Mouse (Mus musculus): ENCODE results near the gene Plxnb2. TPM values are rescaled to one million over a fixed set of nuclear protein-coding genes. Genes with fewer than 3 reads are reported as not detected.

Plxnb2 gene
- polyA plus RNA-seq, 1 experiment from 2014 or later = 31.9 TPM

GRCm38 (mm10) chr15:89169431-89169830, 11.2 kb downstream of the Plxnb2 start:
- 48% methylated on average over 10 of the region's 10 CpGs for WGBS (ENCODE audit: insufficient replicate concordance)

GRCm38 (mm10) chr15:89168922-89169321, 11.7 kb downstream of the Plxnb2 start:
- H3K9me3 ChIP-seq (replicated peaks; ENCODE audit: control insufficient read depth, low read length) = no peaks in the 10 kb centered on the region
- 62% methylated on average over 10 of the region's 10 CpGs for WGBS (ENCODE audit: insufficient replicate concordance)
- no peak for ATAC-seq (ENCODE audit: low read depth)
- H3K27ac ChIP-seq (ENCODE audit: low read length) = no peak overlapping the region
- no peak overlapping the region for H3K9ac ChIP-seq (ENCODE audit: low read depth, low read length)
- peaks cover 8% of the 10 kb centered on the region; the same call in 1 of the 2 replicates for H3K36me3 ChIP-seq (ENCODE audit: control insufficient read depth, insufficient read depth)
- H3K4me3 ChIP-seq (ENCODE audit: low read depth, low read length) = no peak overlapping the region
- H3K4me2 ChIP-seq (ENCODE audit: low read depth, low read length) = no peak overlapping the region
- H3K4me1 ChIP-seq (ENCODE audit: control insufficient read depth, low read depth, low read length) = peaks cover 31% of the 10 kb centered on the region
- peaks cover 23% of the 10 kb centered on the region for H3K27me3 ChIP-seq (ENCODE audit: control insufficient read depth, insufficient read depth, low read depth, low read length)

More at GRCm38 (mm10) chr15:89169431-89169830, 11.2 kb downstream of the Plxnb2 start:
- Histone ChIP-seq H3K9me3 (replicated peaks; ENCODE audit: control insufficient read depth, low read length) (no peaks in the 10 kb centered on the region), H3K4me2 (ENCODE audit: low read depth, low read length) (no peak overlapping the region), H3K9ac (ENCODE audit: low read depth, low read length) (no peak overlapping the region), H3K4me1 (ENCODE audit: control insufficient read depth, low read depth, low read length) (peaks cover 35% of the 10 kb centered on the region), H3K36me3 (ENCODE audit: control insufficient read depth, insufficient read depth) (peaks cover 8% of the 10 kb centered on the region; the same call in 1 of the 2 replicates), H3K4me3 (ENCODE audit: low read depth, low read length) (no peak overlapping the region), H3K27me3 (ENCODE audit: control insufficient read depth, insufficient read depth, low read depth, low read length) (peaks cover 28% of the 10 kb centered on the region), H3K27ac (ENCODE audit: low read length) (0 out of 2 replicates have a peak overlapping the region, but pooled peaks have one; percentile 1)
- ATAC-seq (ENCODE audit: low read depth) = peak; percentile 25; the same call in 1 of the 2 replicates

- H3K4me2 ChIP-seq (ENCODE audit: low read depth, low read length) = no peak overlapping the region
- 71% methylated on average over 12 of the region's 12 CpGs for WGBS (ENCODE audit: insufficient replicate concordance)
These were observed 15.1 kb downstream of the Plxnb2 start for GRCm38 (mm10) chr15:89165478-89165877.

GRCm38 (mm10) chr15:89161397-89161796, 19.2 kb downstream of the Plxnb2 start:
- WGBS (ENCODE audit: insufficient replicate concordance) = 63% methylated on average over 9 of the region's 9 CpGs
- H3K4me2 ChIP-seq (ENCODE audit: low read depth, low read length) = no peak overlapping the region
- ATAC-seq (ENCODE audit: low read depth) = no peak
- H3K9me3 ChIP-seq (replicated peaks; ENCODE audit: control insufficient read depth, low read length) = no peaks in the 10 kb centered on the region
- H3K36me3 ChIP-seq (ENCODE audit: control insufficient read depth, insufficient read depth) = peaks cover 1% of the 10 kb centered on the region; the same call in 1 of the 2 replicates
- no peak overlapping the region for H3K27ac ChIP-seq (ENCODE audit: low read length)
- no peaks in the 10 kb centered on the region for H3K27me3 ChIP-seq (ENCODE audit: control insufficient read depth, insufficient read depth, low read depth, low read length)
- H3K4me1 ChIP-seq (ENCODE audit: control insufficient read depth, low read depth, low read length) = no peaks in the 10 kb centered on the region
- no peak overlapping the region for H3K4me3 ChIP-seq (ENCODE audit: low read depth, low read length)
- H3K9ac ChIP-seq (ENCODE audit: low read depth, low read length) = no peak overlapping the region

More at GRCm38 (mm10) chr15:89165478-89165877, 15.1 kb downstream of the Plxnb2 start:
- ATAC-seq (ENCODE audit: low read depth) = no peak
- no peak overlapping the region for H3K27ac ChIP-seq (ENCODE audit: low read length)
- no peak overlapping the region for H3K9ac ChIP-seq (ENCODE audit: low read depth, low read length)
- H3K36me3 ChIP-seq (ENCODE audit: control insufficient read depth, insufficient read depth) = peaks cover 8% of the 10 kb centered on the region; the same call in 1 of the 2 replicates
- no peak overlapping the region for H3K4me3 ChIP-seq (ENCODE audit: low read depth, low read length)
- H3K4me1 ChIP-seq (ENCODE audit: control insufficient read depth, low read depth, low read length) = peaks cover 13% of the 10 kb centered on the region
- no peaks in the 10 kb centered on the region for H3K27me3 ChIP-seq (ENCODE audit: control insufficient read depth, insufficient read depth, low read depth, low read length)
- H3K9me3 ChIP-seq (replicated peaks; ENCODE audit: control insufficient read depth, low read length) = no peaks in the 10 kb centered on the region

- Histone ChIP-seq H3K4me3 (ENCODE audit: low read depth, low read length) (no peak overlapping the region), H3K4me1 (ENCODE audit: control insufficient read depth, low read depth, low read length) (no peaks in the 10 kb centered on the region), H3K27ac (ENCODE audit: low read length) (no peak overlapping the region), H3K9ac (ENCODE audit: low read depth, low read length) (no peak overlapping the region), H3K27me3 (ENCODE audit: control insufficient read depth, insufficient read depth, low read depth, low read length) (no peaks in the 10 kb centered on the region), H3K36me3 (ENCODE audit: control insufficient read depth, insufficient read depth) (peaks cover 3% of the 10 kb centered on the region; the same call in 1 of the 2 replicates), H3K4me2 (ENCODE audit: low read depth, low read length) (no peak overlapping the region), H3K9me3 (replicated peaks; ENCODE audit: control insufficient read depth, low read length) (no peaks in the 10 kb centered on the region)
- WGBS (ENCODE audit: insufficient replicate concordance) = 83% methylated on average over 16 of the region's 16 CpGs
- no peak for ATAC-seq (ENCODE audit: low read depth)
These were observed 22.1 kb downstream of the Plxnb2 start for GRCm38 (mm10) chr15:89158516-89158915.

- Histone ChIP-seq H3K9me3 (replicated peaks; ENCODE audit: control insufficient read depth, low read length) (no peaks in the 10 kb centered on the region), H3K36me3 (ENCODE audit: control insufficient read depth, insufficient read depth) (peaks cover 3% of the 10 kb centered on the region; the same call in 1 of the 2 replicates), H3K27ac (ENCODE audit: low read length) (no peak overlapping the region), H3K27me3 (ENCODE audit: control insufficient read depth, insufficient read depth, low read depth, low read length) (no peaks in the 10 kb centered on the region), H3K4me3 (ENCODE audit: low read depth, low read length) (no peak overlapping the region), H3K9ac (ENCODE audit: low read depth, low read length) (no peak overlapping the region), H3K4me2 (ENCODE audit: low read depth, low read length) (no peak overlapping the region), H3K4me1 (ENCODE audit: control insufficient read depth, low read depth, low read length) (no peaks in the 10 kb centered on the region)
- ATAC-seq (ENCODE audit: low read depth) = no peak
- WGBS (ENCODE audit: insufficient replicate concordance) = 50% methylated on average over 7 of the region's 7 CpGs
These were observed 22.6 kb downstream of the Plxnb2 start for GRCm38 (mm10) chr15:89157954-89158353.

- no peak for ATAC-seq (ENCODE audit: low read depth)
- Histone ChIP-seq H3K4me3 (ENCODE audit: low read depth, low read length) (no peak overlapping the region), H3K4me2 (ENCODE audit: low read depth, low read length) (no peak overlapping the region), H3K9me3 (replicated peaks; ENCODE audit: control insufficient read depth, low read length) (no peaks in the 10 kb centered on the region), H3K4me1 (ENCODE audit: control insufficient read depth, low read depth, low read length) (peaks cover 7% of the 10 kb centered on the region), H3K27ac (ENCODE audit: low read length) (no peak overlapping the region), H3K9ac (ENCODE audit: low read depth, low read length) (no peak overlapping the region), H3K27me3 (ENCODE audit: control insufficient read depth, insufficient read depth, low read depth, low read length) (peaks cover 36% of the 10 kb centered on the region), H3K36me3 (ENCODE audit: control insufficient read depth, insufficient read depth) (peaks cover 3% of the 10 kb centered on the region; the same call in 1 of the 2 replicates)
These were observed 28.3 kb downstream of the Plxnb2 start for GRCm38 (mm10) chr15:89152312-89152711.

GRCm38 (mm10) chr15:89150041-89150390, 30.6 kb downstream of the Plxnb2 start:
- peak overlapping the region; percentile 62 for H3K4me2 ChIP-seq (ENCODE audit: low read depth, low read length)
- H3K27me3 ChIP-seq (ENCODE audit: control insufficient read depth, insufficient read depth, low read depth, low read length) = peaks cover 59% of the 10 kb centered on the region
- H3K9me3 ChIP-seq (replicated peaks; ENCODE audit: control insufficient read depth, low read length) = no peaks in the 10 kb centered on the region
- WGBS (ENCODE audit: insufficient replicate concordance) = 2% methylated on average over 13 of the region's 13 CpGs
- no peak for ATAC-seq (ENCODE audit: low read depth)
- peaks cover 9% of the 10 kb centered on the region for H3K4me1 ChIP-seq (ENCODE audit: control insufficient read depth, low read depth, low read length)
- no peak overlapping the region for H3K9ac ChIP-seq (ENCODE audit: low read depth, low read length)
- H3K4me3 ChIP-seq (ENCODE audit: low read depth, low read length) = peak overlapping the region; percentile 50
- no peaks in the 10 kb centered on the region for H3K36me3 ChIP-seq (ENCODE audit: control insufficient read depth, insufficient read depth)
- H3K27ac ChIP-seq (ENCODE audit: low read length) = no peak overlapping the region

GRCm38 (mm10) chr15:89149271-89150040, 31.1 kb downstream of the Plxnb2 start, which contains the start of gene Mapk11:
TSS of gene Mapk11 (minus strand) at chr15:89149628.
- peaks cover 9% of the 10 kb centered on the region for H3K4me1 ChIP-seq (ENCODE audit: control insufficient read depth, low read depth, low read length)
- H3K9ac ChIP-seq (ENCODE audit: low read depth, low read length) = no peak within 1 kb of the TSS
- peaks cover 65% of the 10 kb centered on the region for H3K27me3 ChIP-seq (ENCODE audit: control insufficient read depth, insufficient read depth, low read depth, low read length)
- H3K36me3 ChIP-seq (ENCODE audit: control insufficient read depth, insufficient read depth) = no peaks in the 10 kb centered on the region
- peak; percentile 55 for ATAC-seq (ENCODE audit: low read depth)
- H3K27ac ChIP-seq (ENCODE audit: low read length) = no peak within 1 kb of the TSS
- H3K4me2 ChIP-seq (ENCODE audit: low read depth, low read length) = peak within 1 kb of the TSS; percentile 62
- peak within 1 kb of the TSS; percentile 50 for H3K4me3 ChIP-seq (ENCODE audit: low read depth, low read length)
- WGBS (ENCODE audit: insufficient replicate concordance) = under 1% methylated on average over 41 of the region's 61 CpGs
- no peaks in the 10 kb centered on the region for H3K9me3 ChIP-seq (replicated peaks; ENCODE audit: control insufficient read depth, low read length)
